Mouse (Mus musculus) olfactory bulb, adult 2 months (tissue): ENCODE results near the gene Gm10203.

Experiments
- CTCF ChIP-seq: fragments of 200-500 bp; IDR thresholded peaks from 2 replicates; pipeline ENCODE4 v1.5.1; 2012; ENCODE audit warnings: low read depth, mild to moderate bottlenecking, low read length, moderate library complexity; ENCODE audit not compliant: insufficient read depth
- POLR2A ChIP-seq: fragments of 200-500 bp; IDR thresholded peaks from 2 replicates; pipeline ENCODE4 v1.6.1; 2012; ENCODE audit warnings: mild to moderate bottlenecking, low read depth, low read length, moderate library complexity; ENCODE audit not compliant: insufficient read depth

- TF ChIP-seq POLR2A, result no peak
- no peak for TF ChIP-seq CTCF
Measured at GRCm38 (mm10) chr6:149139011-149139410, 9.0 kb downstream of the Gm10203 start.
